Comparison of ENCODE assay signal across 9 mouse cellular contexts in the genomic region with DNA sequence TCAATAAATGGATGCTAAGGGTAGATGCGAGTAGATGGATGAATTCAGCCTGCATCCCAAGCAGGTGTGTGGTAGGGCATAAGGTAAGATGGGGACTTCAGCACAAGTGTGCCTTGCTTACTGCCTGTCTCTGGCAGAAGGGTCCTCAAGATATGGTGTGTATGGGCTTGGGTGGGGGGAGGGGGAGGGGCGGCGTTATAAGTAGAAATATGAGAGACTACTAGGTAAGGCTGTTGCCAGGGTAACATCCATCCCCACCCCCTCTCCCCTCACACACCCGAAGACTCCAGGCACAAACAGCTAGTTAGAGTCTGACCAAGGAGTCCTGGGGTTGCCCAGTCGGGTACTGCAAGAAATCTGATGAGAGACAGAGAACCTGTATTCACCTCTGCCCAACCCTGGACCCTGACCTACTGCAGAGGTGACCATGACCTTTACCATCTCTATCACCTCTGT.
DNase-seq lines count a peak whose midpoint lies in the region; ATAC-seq and TF ChIP-seq lines count a peak whose summit lies in the region.
"Had no signal": no experiment of that assay in that cellular context is flagged by ENCODE, and none has a peak within 500 bp of the region (broad histone marks: within the 10 kb centered on the region; RNA-seq: fewer than 3 reads in every experiment).

No protein-coding gene starts in this region.

- H3K4me3 ChIP-seq in heart, embryonic 11.5 days (ENCODE audit: low read depth, low read length), result peak overlapping the region; percentile 41
- H3K4me3 ChIP-seq in heart, adult 2 months, result no peak overlapping the region
- peak overlapping the region; percentile 34 for H3K4me3 ChIP-seq in hindbrain, embryonic 11.5 days (ENCODE audit: low read depth, low read length)
- H3K4me3 ChIP-seq in midbrain, embryonic 11.5 days (ENCODE audit: low read depth, low read length), result peak overlapping the region; percentile 36

- TF ChIP-seq CTCF in heart, adult 2 months (IDR thresholded peaks at IDR 0.05), result no peak

- 28% methylated on average over 5 of the region's 5 CpGs for WGBS in heart, embryonic 11.5 days (ENCODE audit: insufficient replicate concordance)
- WGBS in heart, adult 2 months, result 41% methylated on average over 5 of the region's 5 CpGs
- whole genome bisulfite sequencing in hindbrain, embryonic 11.5 days, result 37% methylated on average over 5 of the region's 5 CpGs
- 32% methylated on average over 5 of the region's 5 CpGs for WGBS in midbrain, embryonic 11.5 days

- no peak overlapping the region for H3K27ac ChIP-seq in heart, embryonic 11.5 days (ENCODE audit: low read depth, low read length)
- H3K27ac ChIP-seq in heart, adult 2 months, result no peak overlapping the region
- no peak overlapping the region for H3K27ac ChIP-seq in hindbrain, embryonic 11.5 days (ENCODE audit: low read depth, low read length)
- no peak overlapping the region for H3K27ac ChIP-seq in midbrain, embryonic 11.5 days (ENCODE audit: low read depth, low read length)

- no peak for TF ChIP-seq EP300 in heart, adult 2 months (IDR thresholded peaks at IDR 0.05; ENCODE audit: insufficient read depth, low read depth, low read length)

- H3K27me3 ChIP-seq in heart, embryonic 11.5 days (ENCODE audit: control insufficient read depth, insufficient read depth, low read length), result no peaks in the 10 kb centered on the region
- H3K27me3 ChIP-seq in heart, adult 2 months (ENCODE audit: control insufficient read depth, insufficient read depth, low read length), result no peaks in the 10 kb centered on the region
- no peaks in the 10 kb centered on the region; the same call in 1 of the 2 replicates for H3K27me3 ChIP-seq in hindbrain, embryonic 11.5 days (ENCODE audit: control insufficient read depth, insufficient read depth, low read length)
- H3K27me3 ChIP-seq in midbrain, embryonic 11.5 days (ENCODE audit: control insufficient read depth, insufficient read depth, low read length), result no peaks in the 10 kb centered on the region

- DNase-seq in heart, adult 2 months, result no peak
- DNase-seq in ES-CJ7 (ENCODE audit: low read depth, low spot score), result peak; percentile 15
- peak; percentile 27 for DNase-seq in hindbrain, embryonic 11.5 days (ENCODE audit: low spot score)
- no peak for DNase-seq in midbrain, embryonic 11.5 days (ENCODE audit: low spot score, missing footprints)
- no peak for DNase-seq in layer of hippocampus, adult 9-11 months
- no peak for DNase-seq in adrenal gland, adult 18-20 months (ENCODE audit: low spot score in 2 of 2)
- DNase-seq in layer of hippocampus, postnatal 10 days (ENCODE audit: low spot score in 2 of 2), result no peak
- DNase-seq: cerebellum, adult 9-11 months had no signal

- H3K79me2 ChIP-seq in heart, adult 2 months (replicated peaks; ENCODE audit: control insufficient read depth, insufficient read depth, low read length), result no peaks in the 10 kb centered on the region

- intact Hi-C loops in heart, adult 2 months (cut with DNase I), result no loop called here

- peak overlapping the region; percentile 82 for H3K4me2 ChIP-seq in heart, embryonic 11.5 days
- H3K4me2 ChIP-seq in hindbrain, embryonic 11.5 days (replicated peaks; ENCODE audit: low read depth, low read length), result peak overlapping the region; percentile 72
- peak overlapping the region; percentile 74 for H3K4me2 ChIP-seq in midbrain, embryonic 11.5 days

- H3K9ac ChIP-seq in heart, embryonic 11.5 days (ENCODE audit: low read depth, low read length), result peak overlapping the region; percentile 66
- H3K9ac ChIP-seq in heart, adult 2 months (ENCODE audit: low read depth, low read length), result no peak overlapping the region
- H3K9ac ChIP-seq in hindbrain, embryonic 11.5 days (ENCODE audit: low read depth, low read length), result peak overlapping the region; percentile 58; the same call in 1 of the 2 replicates
- H3K9ac ChIP-seq in midbrain, embryonic 11.5 days (ENCODE audit: low read length), result peak overlapping the region; percentile 68

- H3K4me1 ChIP-seq in heart, embryonic 11.5 days (ENCODE audit: control insufficient read depth, insufficient read depth, low read length), result 0 out of 2 replicates have a peak, but pooled peaks cover 3% of the 10 kb centered on the region
- peaks cover 1% of the 10 kb centered on the region; the same call in 1 of the 2 replicates for H3K4me1 ChIP-seq in heart, adult 2 months (ENCODE audit: control insufficient read depth, insufficient read depth, low read length)
- H3K4me1 ChIP-seq in hindbrain, embryonic 11.5 days (replicated peaks; ENCODE audit: control insufficient read depth, insufficient read depth, low read length), result 0 out of 2 replicates have a peak, but pooled peaks cover 2% of the 10 kb centered on the region
- peaks cover 4% of the 10 kb centered on the region; the same call in 1 of the 2 replicates for H3K4me1 ChIP-seq in midbrain, embryonic 11.5 days (ENCODE audit: control insufficient read depth, insufficient read depth, low read length)

- no peaks in the 10 kb centered on the region for H3K9me3 ChIP-seq in heart, embryonic 11.5 days (replicated peaks; ENCODE audit: control insufficient read depth, low read length)
- H3K9me3 ChIP-seq in hindbrain, embryonic 11.5 days (ENCODE audit: control insufficient read depth, low read length), result no peaks in the 10 kb centered on the region
- no peaks in the 10 kb centered on the region for H3K9me3 ChIP-seq in midbrain, embryonic 11.5 days (ENCODE audit: control insufficient read depth, low read length)

- peak; percentile 39; the same call in 1 of the 2 replicates for ATAC-seq in heart, embryonic 11.5 days (replicated peaks; ENCODE audit: insufficient number of reproducible peaks, low FRiP score, low TSS enrichment)
- peak; percentile 51 for ATAC-seq in hindbrain, embryonic 11.5 days (ENCODE audit: low FRiP score)
- ATAC-seq in midbrain, embryonic 11.5 days (ENCODE audit: low FRiP score), result peak; percentile 48

- TF ChIP-seq POLR2A in heart, adult 2 months (IDR thresholded peaks at IDR 0.05; ENCODE audit: insufficient read depth, low read depth, low read length), result no peak

- H3K36me3 ChIP-seq in heart, embryonic 11.5 days (ENCODE audit: control insufficient read depth, insufficient read depth, low read length), result no peaks in the 10 kb centered on the region
- no peaks in the 10 kb centered on the region for H3K36me3 ChIP-seq in heart, adult 2 months (ENCODE audit: control insufficient read depth, insufficient read depth, low read length)
- no peaks in the 10 kb centered on the region for H3K36me3 ChIP-seq in hindbrain, embryonic 11.5 days (ENCODE audit: control insufficient read depth, insufficient read depth, low read length)
- H3K36me3 ChIP-seq in midbrain, embryonic 11.5 days (ENCODE audit: control insufficient read depth, insufficient read depth, low read length), result no peaks in the 10 kb centered on the region

Comparison
In these comparisons a context has a peak if more than half of its experiments do, and no peak if none do; other contexts are left out.
1. DNase-seq: peak in ES-CJ7 (single experiment) and hindbrain, embryonic 11.5 days (single experiment); none in heart, adult 2 months (0 of 2), midbrain, embryonic 11.5 days (single experiment), layer of hippocampus, adult 9-11 months (single experiment), adrenal gland, adult 18-20 months (0 of 2) and layer of hippocampus, postnatal 10 days (0 of 2).
2. Peak in every context shown above with its lines, with median percentiles within 50 percentile points of each other: ATAC-seq and H3K4me2 ChIP-seq.